Mouse (Mus musculus): ENCODE measurements around the gene Foxk2.

- TF ChIP-seq MAX (IDR thresholded peaks at IDR 0.05; ENCODE audit: low read depth) (no peak), E2F4 (IDR thresholded peaks at IDR 0.05; ENCODE audit: insufficient read depth) (no peak), POLR2A (IDR thresholded peaks at IDR 0.05; ENCODE audit: insufficient read length, low read depth) (no peak), CEBPB (IDR thresholded peaks at IDR 0.05; ENCODE audit: insufficient read depth, poor library complexity, severe bottlenecking) (no peak), SRF (IDR thresholded peaks at IDR 0.05; ENCODE audit: control insufficient read depth, insufficient read length, low read depth) (no peak), TCF12 (IDR thresholded peaks at IDR 0.05; ENCODE audit: insufficient read depth, poor library complexity, severe bottlenecking) (no peak), MYOG (IDR thresholded peaks at IDR 0.05; ENCODE audit: control insufficient read depth in 1 of 3, insufficient read depth in 1 of 3, insufficient read length in 2 of 3, low read depth in 2 of 3) (no peak), POLR2AphosphoS2 (IDR thresholded peaks at IDR 0.05; ENCODE audit: insufficient read length, low read depth) (no peak), MYOD1 (IDR thresholded peaks at IDR 0.05; ENCODE audit: control insufficient read depth in 1 of 3, insufficient read length in 2 of 3, low read depth in 2 of 3) (no peak), REST (IDR thresholded peaks at IDR 0.05; ENCODE audit: insufficient read depth, insufficient read length) (no peak), USF1 (IDR thresholded peaks at IDR 0.05; ENCODE audit: low read depth) (no peak), TCF3 (IDR thresholded peaks at IDR 0.05; ENCODE audit: insufficient read length, low read depth) (no peak)
These were observed 68.8 kb downstream of the Foxk2 start for GRCm38 (mm10) chr11:121328619-121329018.
